Mouse (Mus musculus): ENCODE measurements at regions not wholly inside any gene's neighbourhood (a gene's known extent, or its start where the extent isn't known, plus 50 kb on each side); places are given as distances from the start of the nearest gene placed in this dataset.

DNA sequence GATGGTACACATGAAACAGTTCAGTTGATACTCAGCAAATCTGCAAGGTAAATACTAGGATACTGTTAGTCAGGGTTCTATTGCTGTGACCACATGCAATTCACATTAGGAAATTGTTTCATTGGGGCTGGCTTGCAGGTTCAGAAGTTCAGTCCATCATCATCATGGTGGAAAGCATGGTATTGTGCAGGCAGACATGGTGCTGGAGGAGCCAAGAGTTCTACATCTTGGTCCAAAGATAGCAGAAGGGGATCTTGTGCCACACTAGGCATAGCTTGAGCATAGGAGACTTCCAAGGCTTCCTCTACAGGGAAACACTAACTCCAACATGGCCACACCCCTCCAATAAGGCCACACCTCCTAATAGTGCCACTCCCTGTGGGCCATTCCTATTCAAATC lies 99.1 kb downstream of the Ier5 start:
- DNase-seq (ENCODE audit: low spot score): no peak
- H3K4me3 ChIP-seq (ENCODE audit: low read depth, low read length): no peak overlapping the region
- ATAC-seq: no peak

DNA sequence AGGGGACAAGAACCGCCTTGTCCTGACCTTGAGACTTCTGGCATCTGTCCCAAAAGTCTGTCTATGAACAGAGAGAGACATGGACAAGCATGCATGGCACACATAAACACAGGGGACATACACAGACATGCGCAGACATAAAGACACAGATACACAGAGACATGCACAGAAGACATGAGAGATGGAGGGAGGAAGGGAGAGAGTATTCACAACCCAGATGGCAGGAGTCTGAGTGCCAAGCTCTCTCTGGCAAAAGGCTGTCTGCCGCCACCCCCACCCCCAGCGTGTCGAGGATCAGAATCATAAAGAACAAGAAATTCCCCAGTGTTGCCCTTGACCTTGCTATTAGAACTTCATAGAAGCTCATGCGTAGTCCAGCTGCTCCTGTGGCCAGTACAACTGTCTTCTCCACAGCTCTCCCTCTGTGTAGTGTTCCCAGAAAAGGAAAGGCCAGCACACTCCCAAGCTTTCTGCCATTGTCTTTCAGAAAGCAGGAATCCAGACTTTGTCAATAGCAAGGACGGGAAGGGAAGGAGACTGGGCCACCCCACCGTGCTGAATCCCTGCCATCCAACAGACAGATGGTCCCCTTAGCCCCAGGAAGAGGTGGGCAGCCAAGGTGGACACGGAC lies 99.8 kb downstream of the Ier5 start:
- no peaks in the 10 kb centered on the region for H3K4me1 ChIP-seq (ENCODE audit: insufficient read depth, low read depth, low read length)
- no peak for DNase-seq (ENCODE audit: low spot score)
- WGBS: 54% methylated on average over 9 of the region's 9 CpGs
- H3K9me3 ChIP-seq (ENCODE audit: low read length): no peaks in the 10 kb centered on the region
- ATAC-seq: peak; percentile 57
- H3K27me3 ChIP-seq (replicated peaks; ENCODE audit: insufficient read depth, low read length): no peaks in the 10 kb centered on the region
- no peaks in the 10 kb centered on the region for H3K36me3 ChIP-seq (ENCODE audit: insufficient read depth, low read length)
- H3K4me3 ChIP-seq (ENCODE audit: low read depth, low read length): no peak overlapping the region
- TF ChIP-seq EP300 (IDR thresholded peaks at IDR 0.05): no peak
- no peak for TF ChIP-seq CTCF (IDR thresholded peaks at IDR 0.05)
- no peak overlapping the region for H3K27ac ChIP-seq (ENCODE audit: low read length)
- H3K4me2 ChIP-seq (replicated peaks; ENCODE audit: low read depth, low read length): no peak overlapping the region
- H3K9ac ChIP-seq (replicated peaks; ENCODE audit: low read depth): no peak overlapping the region

More for the DNA sequence above, 99.1 kb downstream of the Ier5 start:
- H3K9me3 ChIP-seq (ENCODE audit: low read length): no peaks in the 10 kb centered on the region
- no peak overlapping the region for H3K27ac ChIP-seq (ENCODE audit: low read length)
- no peaks in the 10 kb centered on the region for H3K27me3 ChIP-seq (replicated peaks; ENCODE audit: insufficient read depth, low read length)
- H3K4me2 ChIP-seq (replicated peaks; ENCODE audit: low read depth, low read length): no peak overlapping the region
- no peak overlapping the region for H3K9ac ChIP-seq (replicated peaks; ENCODE audit: low read depth)
- TF ChIP-seq CTCF (IDR thresholded peaks at IDR 0.05) (no peak), EP300 (IDR thresholded peaks at IDR 0.05) (no peak)
- H3K36me3 ChIP-seq (ENCODE audit: insufficient read depth, low read length): no peaks in the 10 kb centered on the region
- H3K4me1 ChIP-seq (ENCODE audit: insufficient read depth, low read depth, low read length): no peaks in the 10 kb centered on the region

DNA sequence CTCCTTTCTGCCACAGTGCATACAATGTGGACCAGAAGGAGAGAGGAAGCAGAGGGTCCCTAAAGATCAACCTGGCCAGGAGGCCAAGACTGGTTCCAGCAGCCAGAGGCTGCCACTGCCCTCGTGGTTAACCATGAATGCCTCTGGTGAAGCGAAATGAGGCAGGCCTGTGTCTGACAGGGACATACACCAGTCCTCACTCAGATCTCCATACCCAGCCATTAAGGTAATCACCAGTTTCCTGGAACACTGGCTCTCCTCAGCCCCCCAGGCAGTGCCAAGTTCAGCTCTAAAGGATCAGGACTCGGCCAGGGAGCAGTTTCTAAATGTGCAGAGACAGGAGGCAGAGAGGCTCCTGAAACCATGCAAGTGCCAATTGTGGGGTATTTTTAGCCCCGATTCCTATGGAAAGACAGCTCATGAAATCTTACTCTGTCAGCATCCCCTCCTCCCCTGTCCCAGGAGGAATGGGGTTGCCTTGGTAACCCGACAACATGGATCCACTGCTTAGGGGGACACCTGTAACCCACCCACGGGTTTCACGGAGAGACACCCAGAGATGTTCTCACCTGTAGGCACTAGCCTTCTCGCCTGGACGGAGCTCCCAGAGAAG lies 103.6 kb downstream of the Ier5 start:
- Histone ChIP-seq H3K4me2 (replicated peaks; ENCODE audit: low read depth, low read length) (no peak overlapping the region), H3K36me3 (ENCODE audit: insufficient read depth, low read length) (no peaks in the 10 kb centered on the region), H3K27me3 (replicated peaks; ENCODE audit: insufficient read depth, low read length) (no peaks in the 10 kb centered on the region), H3K9ac (replicated peaks; ENCODE audit: low read depth) (no peak overlapping the region), H3K9me3 (ENCODE audit: low read length) (no peaks in the 10 kb centered on the region), H3K4me3 (ENCODE audit: low read depth, low read length) (no peak overlapping the region), H3K4me1 (ENCODE audit: insufficient read depth, low read depth, low read length) (no peaks in the 10 kb centered on the region), H3K27ac (ENCODE audit: low read length) (no peak overlapping the region)
- DNase-seq (ENCODE audit: low spot score): no peak
- TF ChIP-seq CTCF (IDR thresholded peaks at IDR 0.05) (no peak), EP300 (IDR thresholded peaks at IDR 0.05) (no peak)
- 73% methylated on average over 9 of the region's 9 CpGs for WGBS
- ATAC-seq: no peak

GRCm38 (mm10) chr1:154993927-154994856 lies 105.2 kb downstream of the Ier5 start:
- ATAC-seq: no peak
- no peak overlapping the region for H3K4me3 ChIP-seq (ENCODE audit: low read depth, low read length)
- no peaks in the 10 kb centered on the region for H3K27me3 ChIP-seq (replicated peaks; ENCODE audit: insufficient read depth, low read length)
- H3K9me3 ChIP-seq (ENCODE audit: low read length): no peaks in the 10 kb centered on the region
- WGBS: 80% methylated on average over 21 of the region's 21 CpGs
- no peaks in the 10 kb centered on the region for H3K36me3 ChIP-seq (ENCODE audit: insufficient read depth, low read length)
- TF ChIP-seq CTCF (IDR thresholded peaks at IDR 0.05): no peak
- no peak for TF ChIP-seq EP300 (IDR thresholded peaks at IDR 0.05)
- H3K4me1 ChIP-seq (ENCODE audit: insufficient read depth, low read depth, low read length): no peaks in the 10 kb centered on the region
- no peak overlapping the region for H3K27ac ChIP-seq (ENCODE audit: low read length)
- no peak for DNase-seq (ENCODE audit: low spot score)
- H3K4me2 ChIP-seq (replicated peaks; ENCODE audit: low read depth, low read length): no peak overlapping the region
- no peak overlapping the region for H3K9ac ChIP-seq (replicated peaks; ENCODE audit: low read depth)

GRCm38 (mm10) chr1:154983325-154983724 lies 99.0 kb upstream of the Cacna1e start:
- no peak overlapping the region for H3K4me2 ChIP-seq (replicated peaks; ENCODE audit: low read depth, low read length)

GRCm38 (mm10) chr1:154982836-154983235 lies 98.5 kb upstream of the Cacna1e start:
- no peak for TF ChIP-seq EP300 (IDR thresholded peaks at IDR 0.05)
- TF ChIP-seq CTCF (IDR thresholded peaks at IDR 0.05): no peak
- WGBS: 85% methylated on average over 9 of the region's 9 CpGs
- no peak overlapping the region for H3K4me2 ChIP-seq (replicated peaks; ENCODE audit: low read depth, low read length)

More at GRCm38 (mm10) chr1:154983325-154983724, 99.0 kb upstream of the Cacna1e start:
- no peak overlapping the region for H3K27ac ChIP-seq (ENCODE audit: low read length)
- no peaks in the 10 kb centered on the region for H3K9me3 ChIP-seq (ENCODE audit: low read length)
- H3K4me1 ChIP-seq (ENCODE audit: insufficient read depth, low read depth, low read length): no peaks in the 10 kb centered on the region
- WGBS: 27% methylated on average over 7 of the region's 7 CpGs
- H3K9ac ChIP-seq (replicated peaks; ENCODE audit: low read depth): no peak overlapping the region
- no peaks in the 10 kb centered on the region for H3K36me3 ChIP-seq (ENCODE audit: insufficient read depth, low read length)
- no peaks in the 10 kb centered on the region for H3K27me3 ChIP-seq (replicated peaks; ENCODE audit: insufficient read depth, low read length)
- no peak for ATAC-seq
- no peak overlapping the region for H3K4me3 ChIP-seq (ENCODE audit: low read depth, low read length)
- no peak for TF ChIP-seq EP300 (IDR thresholded peaks at IDR 0.05)
- no peak for TF ChIP-seq CTCF (IDR thresholded peaks at IDR 0.05)
- DNase-seq (ENCODE audit: low spot score): peak; percentile 9

More at GRCm38 (mm10) chr1:154982836-154983235, 98.5 kb upstream of the Cacna1e start:
- H3K4me3 ChIP-seq (ENCODE audit: low read depth, low read length): no peak overlapping the region
- no peaks in the 10 kb centered on the region for H3K36me3 ChIP-seq (ENCODE audit: insufficient read depth, low read length)
- H3K9ac ChIP-seq (replicated peaks; ENCODE audit: low read depth): no peak overlapping the region
- no peak for DNase-seq (ENCODE audit: low spot score)
- no peaks in the 10 kb centered on the region for H3K4me1 ChIP-seq (ENCODE audit: insufficient read depth, low read depth, low read length)
- H3K27me3 ChIP-seq (replicated peaks; ENCODE audit: insufficient read depth, low read length): no peaks in the 10 kb centered on the region
- no peak for ATAC-seq
- no peaks in the 10 kb centered on the region for H3K9me3 ChIP-seq (ENCODE audit: low read length)
- no peak overlapping the region for H3K27ac ChIP-seq (ENCODE audit: low read length)
